Mouse (Mus musculus): Measurements from ENCODE around the gene Prrt3.

The Prrt3 gene

GRCm38 (mm10) chr6:113501388-113502084 is at the start of gene Prrt3:
Prrt3 (minus strand) TSS chr6:113501931.
- peak in 1 of 2 experiments; percentile 81 for DNase-seq (ENCODE audit: low spot score in 2 of 2)

GRCm38 (mm10) chr6:113543906-113544481 is 42.3 kb upstream of the Prrt3 start:
- DNase-seq (ENCODE audit: low spot score in 2 of 2), result no peak

- no peak for DNase-seq (ENCODE audit: low spot score in 2 of 2)
Measured at GRCm38 (mm10) chr6:113541610-113542009, 39.9 kb upstream of the Prrt3 start.

- no peak for DNase-seq (ENCODE audit: low spot score in 2 of 2)
Measured at GRCm38 (mm10) chr6:113534886-113535285, 33.2 kb upstream of the Prrt3 start.

- DNase-seq (ENCODE audit: low spot score in 2 of 2), result no peak
Measured at GRCm38 (mm10) chr6:113531840-113532404, 30.2 kb upstream of the Prrt3 start.

- DNase-seq (ENCODE audit: low spot score in 2 of 2), result peak; percentile 61 to 92
Measured at GRCm38 (mm10) chr6:113530932-113531839, 29.5 kb upstream of the Prrt3 start, which contains the start of the genes Emc3 and Fancd2. Emc3 (minus strand) TSS chr6:113531652. Fancd2 (plus strand) TSS chr6:113531682.

GRCm38 (mm10) chr6:113523420-113523819 is 21.7 kb upstream of the Prrt3 start:
- DNase-seq (ENCODE audit: low spot score in 2 of 2), result peak in 1 of 2 experiments; percentile 52

GRCm38 (mm10) chr6:113522310-113522709 is 20.6 kb upstream of the Prrt3 start:
- DNase-seq (ENCODE audit: low spot score in 2 of 2), result no peak

- DNase-seq (ENCODE audit: low spot score in 2 of 2), result no peak
Measured at GRCm38 (mm10) chr6:113517434-113518080, 15.8 kb upstream of the Prrt3 start.

GRCm38 (mm10) chr6:113514600-113514999 is 12.9 kb upstream of the Prrt3 start:
- DNase-seq (ENCODE audit: low spot score in 2 of 2), result no peak

- no peak for DNase-seq (ENCODE audit: low spot score in 2 of 2)
Measured at GRCm38 (mm10) chr6:113513944-113514343, 12.2 kb upstream of the Prrt3 start.

- no peak for DNase-seq (ENCODE audit: low spot score in 2 of 2)
Measured at GRCm38 (mm10) chr6:113508947-113509280, 7.2 kb upstream of the Prrt3 start.

GRCm38 (mm10) chr6:113508272-113508946 is 6.7 kb upstream of the Prrt3 start:
- no peak for DNase-seq (ENCODE audit: low spot score in 2 of 2)

GRCm38 (mm10) chr6:113507130-113507529 is 5.4 kb upstream of the Prrt3 start:
- no peak for DNase-seq (ENCODE audit: low spot score in 2 of 2)

GRCm38 (mm10) chr6:113505689-113506088 is 4.0 kb upstream of the Prrt3 start:
- DNase-seq (ENCODE audit: low spot score in 2 of 2), result no peak

GRCm38 (mm10) chr6:113502801-113503200 is 1.1 kb upstream of the Prrt3 start:
- no peak for DNase-seq (ENCODE audit: low spot score in 2 of 2)

GRCm38 (mm10) chr6:113499346-113499745 is 2.4 kb downstream of the Prrt3 start:
- DNase-seq (ENCODE audit: low spot score in 2 of 2), result no peak

- no peak for DNase-seq (ENCODE audit: low spot score in 2 of 2)
Measured at GRCm38 (mm10) chr6:113495071-113495675, 6.6 kb downstream of the Prrt3 start.

- peak in 1 of 2 experiments; percentile 55 for DNase-seq (ENCODE audit: low spot score in 2 of 2)
Measured at GRCm38 (mm10) chr6:113494258-113494788, 7.4 kb downstream of the Prrt3 start.
